Mouse (Mus musculus): ENCODE measurements around the gene Kitl. TPM values are rescaled to one million over a fixed set of nuclear protein-coding genes. Genes with fewer than 3 reads are reported as not detected.
A peak's percentile ranks its signal among the peaks of the same experiment; 100 is the strongest.

Gene Kitl
- polyA plus RNA-seq, 1 experiment from 2014 or later, result 15.0 TPM

GRCm38 (mm10) chr10:100111209-100111608 is 95.8 kb downstream of the Kitl start:
- Histone ChIP-seq H3K36me3 (ENCODE audit: control insufficient read depth, insufficient read depth) (no peaks in the 10 kb centered on the region), H3K4me1 (ENCODE audit: control insufficient read depth, insufficient read depth, low read length) (peaks cover 4% of the 10 kb centered on the region; the same call in 1 of the 2 replicates), H3K9ac (ENCODE audit: low read length) (no peak overlapping the region), H3K27ac (ENCODE audit: low read length) (no peak overlapping the region), H3K4me3 (ENCODE audit: low read length) (no peak overlapping the region), H3K27me3 (ENCODE audit: control insufficient read depth, insufficient read depth, low read length) (no peaks in the 10 kb centered on the region), H3K9me3 (replicated peaks; ENCODE audit: control insufficient read depth, low read length) (no peaks in the 10 kb centered on the region), H3K4me2 (ENCODE audit: low read depth, low read length) (no peak overlapping the region)
- no peak for ATAC-seq (replicated peaks; ENCODE audit: extremely low read depth, insufficient read depth, low FRiP score)
- 50% methylated on average over 7 of the region's 7 CpGs for WGBS

GRCm38 (mm10) chr10:100115570-100115969 is 100.1 kb downstream of the Kitl start:
- no peak for ATAC-seq (replicated peaks; ENCODE audit: extremely low read depth, insufficient read depth, low FRiP score)
- WGBS, result 86% methylated on average over 2 of the region's 2 CpGs
- Histone ChIP-seq H3K27ac (ENCODE audit: low read length) (no peak overlapping the region), H3K9ac (ENCODE audit: low read length) (no peak overlapping the region), H3K4me1 (ENCODE audit: control insufficient read depth, insufficient read depth, low read length) (0 out of 2 replicates have a peak, but pooled peaks cover 2% of the 10 kb centered on the region), H3K4me2 (ENCODE audit: low read depth, low read length) (no peak overlapping the region), H3K4me3 (ENCODE audit: low read length) (no peak overlapping the region), H3K36me3 (ENCODE audit: control insufficient read depth, insufficient read depth) (no peaks in the 10 kb centered on the region), H3K27me3 (ENCODE audit: control insufficient read depth, insufficient read depth, low read length) (no peaks in the 10 kb centered on the region), H3K9me3 (replicated peaks; ENCODE audit: control insufficient read depth, low read length) (no peaks in the 10 kb centered on the region)

GRCm38 (mm10) chr10:100124452-100124851 is 109.0 kb downstream of the Kitl start:
- H3K9me3 ChIP-seq (replicated peaks; ENCODE audit: control insufficient read depth, low read length), result no peaks in the 10 kb centered on the region
- H3K4me1 ChIP-seq (ENCODE audit: control insufficient read depth, insufficient read depth, low read length), result no peaks in the 10 kb centered on the region
- H3K9ac ChIP-seq (ENCODE audit: low read length), result no peak overlapping the region
- H3K4me2 ChIP-seq (ENCODE audit: low read depth, low read length), result no peak overlapping the region
- 79% methylated on average over 5 of the region's 5 CpGs for WGBS
- H3K4me3 ChIP-seq (ENCODE audit: low read length), result no peak overlapping the region
- no peaks in the 10 kb centered on the region for H3K36me3 ChIP-seq (ENCODE audit: control insufficient read depth, insufficient read depth)
- H3K27me3 ChIP-seq (ENCODE audit: control insufficient read depth, insufficient read depth, low read length), result no peaks in the 10 kb centered on the region
- no peak for ATAC-seq (replicated peaks; ENCODE audit: extremely low read depth, insufficient read depth, low FRiP score)
- H3K27ac ChIP-seq (ENCODE audit: low read length), result no peak overlapping the region

GRCm38 (mm10) chr10:100127837-100128743 is 112.7 kb downstream of the Kitl start:
- H3K4me2 ChIP-seq (ENCODE audit: low read depth, low read length), result no peak overlapping the region
- ATAC-seq (replicated peaks; ENCODE audit: extremely low read depth, insufficient read depth, low FRiP score), result 0 out of 2 replicates have a peak, but pooled peaks have one; percentile 49

GRCm38 (mm10) chr10:100131657-100132056 is 116.2 kb downstream of the Kitl start:
- H3K4me1 ChIP-seq (ENCODE audit: control insufficient read depth, insufficient read depth, low read length), result no peaks in the 10 kb centered on the region
- H3K9ac ChIP-seq (ENCODE audit: low read length), result no peak overlapping the region
- H3K9me3 ChIP-seq (replicated peaks; ENCODE audit: control insufficient read depth, low read length), result no peaks in the 10 kb centered on the region
- H3K36me3 ChIP-seq (ENCODE audit: control insufficient read depth, insufficient read depth), result no peaks in the 10 kb centered on the region
- H3K4me3 ChIP-seq (ENCODE audit: low read length), result no peak overlapping the region
- H3K4me2 ChIP-seq (ENCODE audit: low read depth, low read length), result no peak overlapping the region
- no peak overlapping the region for H3K27ac ChIP-seq (ENCODE audit: low read length)
- H3K27me3 ChIP-seq (ENCODE audit: control insufficient read depth, insufficient read depth, low read length), result no peaks in the 10 kb centered on the region
- WGBS, result 82% methylated on average over 4 of the region's 4 CpGs
- ATAC-seq (replicated peaks; ENCODE audit: extremely low read depth, insufficient read depth, low FRiP score), result no peak

More at GRCm38 (mm10) chr10:100127837-100128743, 112.7 kb downstream of the Kitl start:
- Histone ChIP-seq H3K27me3 (ENCODE audit: control insufficient read depth, insufficient read depth, low read length) (no peaks in the 10 kb centered on the region), H3K36me3 (ENCODE audit: control insufficient read depth, insufficient read depth) (no peaks in the 10 kb centered on the region), H3K27ac (ENCODE audit: low read length) (no peak overlapping the region), H3K9me3 (replicated peaks; ENCODE audit: control insufficient read depth, low read length) (no peaks in the 10 kb centered on the region), H3K4me1 (ENCODE audit: control insufficient read depth, insufficient read depth, low read length) (no peaks in the 10 kb centered on the region), H3K9ac (ENCODE audit: low read length) (no peak overlapping the region), H3K4me3 (ENCODE audit: low read length) (no peak overlapping the region)
- WGBS, result 71% methylated on average over 23 of the region's 23 CpGs

- no peaks in the 10 kb centered on the region for H3K9me3 ChIP-seq (replicated peaks; ENCODE audit: control insufficient read depth, low read length)
- H3K4me1 ChIP-seq (ENCODE audit: control insufficient read depth, insufficient read depth, low read length), result no peaks in the 10 kb centered on the region
- no peaks in the 10 kb centered on the region for H3K36me3 ChIP-seq (ENCODE audit: control insufficient read depth, insufficient read depth)
- no peak for ATAC-seq (replicated peaks; ENCODE audit: extremely low read depth, insufficient read depth, low FRiP score)
- no peaks in the 10 kb centered on the region for H3K27me3 ChIP-seq (ENCODE audit: control insufficient read depth, insufficient read depth, low read length)
- H3K4me2 ChIP-seq (ENCODE audit: low read depth, low read length), result no peak overlapping the region
- 75% methylated on average over 1 of the region's 1 CpGs for WGBS
- H3K4me3 ChIP-seq (ENCODE audit: low read length), result no peak overlapping the region
- H3K27ac ChIP-seq (ENCODE audit: low read length), result no peak overlapping the region
- no peak overlapping the region for H3K9ac ChIP-seq (ENCODE audit: low read length)
Observed at GRCm38 (mm10) chr10:100132304-100132703, 116.9 kb downstream of the Kitl start.

- no peak overlapping the region for H3K4me3 ChIP-seq (ENCODE audit: low read length)
- H3K9ac ChIP-seq (ENCODE audit: low read length), result no peak overlapping the region
- no peak for ATAC-seq (replicated peaks; ENCODE audit: extremely low read depth, insufficient read depth, low FRiP score)
- no peak overlapping the region for H3K4me2 ChIP-seq (ENCODE audit: low read depth, low read length)
- no peaks in the 10 kb centered on the region for H3K27me3 ChIP-seq (ENCODE audit: control insufficient read depth, insufficient read depth, low read length)
- 36% methylated on average over 3 of the region's 3 CpGs for WGBS
- no peaks in the 10 kb centered on the region for H3K36me3 ChIP-seq (ENCODE audit: control insufficient read depth, insufficient read depth)
- H3K9me3 ChIP-seq (replicated peaks; ENCODE audit: control insufficient read depth, low read length), result no peaks in the 10 kb centered on the region
- no peaks in the 10 kb centered on the region for H3K4me1 ChIP-seq (ENCODE audit: control insufficient read depth, insufficient read depth, low read length)
- no peak overlapping the region for H3K27ac ChIP-seq (ENCODE audit: low read length)
Observed at GRCm38 (mm10) chr10:100138552-100138951, 123.1 kb downstream of the Kitl start.

GRCm38 (mm10) chr10:100148123-100148522 is 132.7 kb downstream of the Kitl start:
- H3K4me2 ChIP-seq (ENCODE audit: low read depth, low read length), result no peak overlapping the region
- no peaks in the 10 kb centered on the region for H3K9me3 ChIP-seq (replicated peaks; ENCODE audit: control insufficient read depth, low read length)
- H3K27ac ChIP-seq (ENCODE audit: low read length), result no peak overlapping the region
- no peaks in the 10 kb centered on the region for H3K36me3 ChIP-seq (ENCODE audit: control insufficient read depth, insufficient read depth)
- no peaks in the 10 kb centered on the region for H3K27me3 ChIP-seq (ENCODE audit: control insufficient read depth, insufficient read depth, low read length)
- ATAC-seq (replicated peaks; ENCODE audit: extremely low read depth, insufficient read depth, low FRiP score), result no peak
- H3K4me3 ChIP-seq (ENCODE audit: low read length), result no peak overlapping the region
- H3K9ac ChIP-seq (ENCODE audit: low read length), result no peak overlapping the region
- peaks cover 3% of the 10 kb centered on the region for H3K4me1 ChIP-seq (ENCODE audit: control insufficient read depth, insufficient read depth, low read length)
- 85% methylated on average over 6 of the region's 6 CpGs for WGBS
